Mouse (Mus musculus): Measurements from ENCODE around the gene Sufu.

DNA sequence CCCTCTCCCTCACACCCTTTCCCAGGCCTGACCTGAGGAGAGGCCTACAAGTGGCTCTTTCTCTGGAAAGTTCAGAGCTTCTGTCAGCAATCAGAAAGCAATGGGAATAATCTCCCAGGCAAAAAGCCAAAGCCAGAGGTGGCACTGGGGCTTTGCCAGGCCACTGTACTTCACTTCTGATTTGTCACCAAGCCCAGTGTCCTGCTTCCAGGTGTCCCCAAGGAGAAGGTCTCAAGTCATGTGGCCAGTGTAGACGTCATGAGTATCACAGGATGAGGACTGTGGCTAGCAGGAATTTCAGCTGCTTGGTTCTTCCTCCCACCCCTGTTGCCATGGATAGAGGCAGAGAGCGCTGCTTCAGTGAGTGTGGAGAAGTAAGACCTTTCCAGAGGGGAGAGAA is 63.2 kb downstream of the Sufu start:
- TF ChIP-seq CTCF (IDR thresholded peaks at IDR 0.05; ENCODE audit: low read depth, low read length) = no peak
- no peak for TF ChIP-seq POLR2AphosphoS5 (IDR thresholded peaks at IDR 0.05; ENCODE audit: insufficient replicate concordance, low read depth, low read length)
- TF ChIP-seq GATA1 (IDR thresholded peaks at IDR 0.05; ENCODE audit: borderline replicate concordance, low read length) = no peak
